Mouse (Mus musculus) spleen, adult 2 months (tissue): Measurements from ENCODE around the gene Mindy1.

Experiments used
- CTCF ChIP-seq: fragments of 200-500 bp; IDR thresholded peaks from 2 replicates; pipeline ENCODE4 v1.5.1; 2011; ENCODE audit warnings: mild to moderate bottlenecking, inconsistent platforms; ENCODE audit not compliant: insufficient read depth, insufficient read length, insufficient replicate concordance; ENCODE audit errors: extremely low read depth
- POLR2A ChIP-seq: fragments of 200-500 bp; IDR thresholded peaks from 2 replicates; pipeline ENCODE4 v1.6.1; 2011; ENCODE audit warnings: low read depth, low read length, inconsistent platforms

DNA sequence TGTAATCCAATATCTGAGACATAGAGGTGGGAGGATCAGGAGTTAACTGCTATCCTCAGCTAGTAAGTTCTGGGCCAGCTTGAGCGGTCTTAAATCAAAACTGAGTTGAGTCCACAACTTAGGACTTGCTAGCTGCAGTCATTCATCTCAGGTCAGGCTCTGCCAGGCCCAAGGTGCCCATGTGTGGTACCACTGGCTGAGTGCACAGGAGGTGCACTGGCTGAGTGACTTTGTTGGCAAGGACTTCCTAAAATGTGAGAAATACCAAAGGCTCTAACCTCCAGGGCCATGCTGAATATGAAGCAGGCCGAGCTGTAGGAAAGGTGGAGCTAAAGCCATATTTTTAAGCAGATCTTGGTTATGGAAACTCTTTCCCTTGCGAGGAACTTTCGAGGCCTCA is 56.2 kb downstream of the Mindy1 start:
- no peak for TF ChIP-seq POLR2A
- TF ChIP-seq CTCF: no peak
